Mouse (Mus musculus) skeletal muscle tissue, adult 2 months (tissue): ENCODE data around the gene Cadps2.

Experiments
- DNase-seq: peaks from one replicate; pipeline ENCODE4 v3.0.0-alpha.2; 2012; ENCODE audit warnings: low read depth, low spot score

The Cadps2 gene

DNA sequence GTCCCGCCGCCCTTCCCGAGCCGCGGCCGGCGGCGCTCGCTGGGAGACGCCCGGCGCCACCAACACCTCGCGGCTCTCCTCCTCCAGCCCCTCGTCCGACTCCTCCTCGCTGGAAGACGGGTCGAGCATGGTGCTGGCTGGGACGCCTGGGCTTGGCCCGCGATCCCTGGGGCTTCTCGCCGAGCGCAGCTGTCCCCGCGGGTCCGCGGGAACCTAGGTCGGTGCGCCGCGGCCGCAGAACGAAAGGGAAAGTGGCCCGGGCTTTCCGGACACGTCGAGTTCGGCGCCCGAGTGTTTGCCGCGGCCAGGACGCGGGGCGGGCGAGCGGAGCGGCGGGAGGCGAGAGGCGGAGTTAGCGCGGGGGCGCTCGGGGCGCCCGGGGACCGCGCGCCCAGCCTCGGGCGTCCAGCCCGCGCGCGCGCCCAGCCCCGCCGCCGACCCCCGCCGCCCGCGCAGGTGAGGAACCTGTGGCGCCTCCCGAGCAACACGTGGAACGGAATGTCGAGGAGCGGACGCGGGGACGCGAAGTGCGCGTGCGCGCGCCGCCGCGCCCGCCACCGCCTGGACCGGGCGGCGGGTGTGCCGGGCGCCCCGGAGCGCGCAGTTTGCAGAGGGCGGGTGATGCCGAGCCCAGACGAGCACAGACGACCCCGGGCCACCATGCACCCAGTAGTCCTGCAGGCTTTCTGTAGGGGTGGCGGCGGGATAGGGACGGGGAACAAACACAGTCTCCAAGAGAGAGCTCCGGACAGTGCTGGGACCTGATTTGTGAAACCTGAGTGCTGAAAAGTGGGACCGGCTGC lies at the start of gene Cadps2:
Gene Cadps2 (minus strand): TSS at position 413 of the 803 bp plus-strand sequence.
- DNase-seq: no peak

DNA sequence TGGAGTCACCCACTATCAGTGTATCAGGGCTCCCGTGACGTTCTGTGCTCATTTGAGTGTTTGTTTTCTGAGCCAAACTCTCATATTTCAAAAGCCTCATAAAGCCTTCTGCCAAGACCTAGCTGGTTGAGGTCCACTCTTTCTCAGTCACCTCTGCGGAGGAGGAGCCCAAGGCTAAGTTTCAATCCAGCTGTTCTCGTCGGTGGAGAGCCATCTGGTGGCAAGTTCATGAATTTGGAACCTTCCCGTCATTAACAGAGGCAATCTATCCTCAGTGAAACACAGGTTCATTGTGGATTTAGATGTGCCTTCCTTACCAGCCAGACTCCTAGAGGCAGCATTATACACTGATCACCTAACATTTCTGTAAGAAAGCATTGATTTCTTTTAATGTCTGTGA lies 47.2 kb upstream of the Cadps2 start:
- no peak for DNase-seq

DNA sequence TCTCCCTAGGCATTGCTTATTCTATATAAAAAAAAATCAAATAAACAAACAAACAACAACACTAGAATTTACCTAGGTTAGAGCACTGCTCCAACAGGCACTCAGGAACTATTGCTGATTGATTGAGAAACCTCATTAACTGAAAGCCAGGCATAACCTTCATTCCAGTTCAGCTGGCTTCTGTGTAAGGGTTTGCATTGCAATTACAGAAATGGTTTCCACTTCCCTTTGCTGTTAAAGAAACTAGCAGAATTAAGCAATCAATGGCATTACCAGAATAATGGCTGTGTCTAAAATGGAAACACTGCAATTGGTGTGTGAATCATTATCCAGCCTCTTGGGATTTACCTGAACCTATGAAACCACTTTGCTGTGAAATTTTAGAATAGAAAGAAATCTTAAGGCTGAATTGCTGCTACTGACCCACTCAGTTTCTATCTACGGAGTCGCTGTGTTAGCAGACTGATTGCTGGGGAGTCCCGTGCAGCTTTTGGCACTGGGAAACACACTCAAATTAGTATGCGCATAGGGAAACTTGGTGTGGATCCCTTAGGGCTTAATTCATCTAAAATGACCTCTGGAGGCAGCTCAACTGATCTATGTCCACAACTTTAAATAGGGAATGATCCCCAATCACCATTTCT lies 37.7 kb upstream of the Cadps2 start:
- no peak for DNase-seq

DNA sequence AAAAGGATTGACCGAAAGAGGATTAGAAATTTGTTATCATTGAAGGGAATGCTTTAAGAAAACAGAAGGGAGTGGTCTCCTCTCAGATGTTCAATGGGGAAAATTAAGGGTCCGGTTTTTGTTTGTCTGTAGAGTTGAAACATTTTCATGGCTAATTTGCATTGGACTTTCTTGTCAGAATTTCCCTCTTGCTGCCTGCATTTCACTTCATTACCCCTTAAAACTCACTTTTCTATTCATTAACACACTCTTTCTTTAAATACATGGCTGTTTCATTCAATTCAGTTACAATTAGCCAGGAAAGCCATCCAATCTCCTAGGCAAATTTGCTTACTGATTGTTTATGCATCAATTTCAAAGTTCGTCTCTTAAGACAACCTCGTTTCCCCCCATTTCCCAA lies 37.1 kb upstream of the Cadps2 start:
- DNase-seq: no peak

DNA sequence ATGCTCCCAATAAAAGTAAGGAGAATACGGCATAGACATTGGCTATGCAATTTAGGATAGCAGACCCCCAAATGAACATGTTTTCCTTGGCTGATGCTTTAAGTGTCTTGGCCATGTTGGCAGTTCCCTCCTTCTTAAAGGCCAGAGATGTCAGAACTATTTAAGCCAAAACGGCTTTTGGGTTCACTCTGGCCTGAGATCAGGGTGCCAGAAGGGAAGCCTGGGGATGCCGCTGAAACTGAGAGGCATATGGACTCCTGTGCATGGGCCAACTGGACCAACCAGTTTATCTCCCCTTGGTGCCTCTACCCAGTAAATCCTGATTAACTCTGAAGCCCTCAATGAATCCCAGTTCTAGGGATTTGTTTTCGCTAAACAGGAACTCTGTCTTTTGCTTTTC lies 34.6 kb upstream of the Cadps2 start:
- DNase-seq: no peak

DNA sequence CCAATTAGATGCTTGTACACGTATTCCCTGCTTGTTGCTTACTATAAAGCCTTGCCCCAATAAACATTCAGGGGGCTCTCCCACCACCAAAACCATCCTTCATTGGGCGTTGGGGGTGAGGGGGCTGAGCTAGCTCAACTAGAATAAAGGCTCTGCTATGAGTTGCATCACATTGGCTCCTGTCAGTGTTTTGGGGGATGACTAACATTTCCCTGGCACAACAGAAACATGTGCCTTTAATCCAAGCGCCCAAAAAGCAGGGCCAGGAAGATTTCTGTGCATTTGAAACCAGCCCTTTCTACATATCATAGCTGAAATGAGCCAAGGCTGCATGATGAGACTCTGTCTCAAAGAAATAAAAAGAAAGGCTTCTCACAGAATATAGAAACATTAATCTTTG lies 34.0 kb upstream of the Cadps2 start:
- no peak for DNase-seq

DNA sequence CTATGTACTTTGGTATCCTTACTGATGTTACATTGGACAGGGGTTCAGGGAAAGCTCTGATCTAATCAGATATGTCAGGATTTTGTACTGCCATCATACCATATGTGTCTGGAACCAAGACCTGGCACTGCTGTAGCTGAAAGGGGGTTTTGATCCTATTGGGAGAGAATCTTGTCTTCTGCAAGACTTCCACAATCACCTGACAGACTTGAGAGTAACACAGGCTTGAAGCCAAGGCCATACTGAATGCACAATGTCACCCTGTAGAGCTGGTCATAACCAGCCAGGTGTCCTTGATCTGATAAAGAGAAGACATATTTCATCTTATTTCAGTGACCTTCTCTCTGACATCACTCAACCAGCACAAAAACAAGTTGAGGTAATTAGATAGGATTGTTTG lies 30.8 kb upstream of the Cadps2 start:
- no peak for DNase-seq

DNA sequence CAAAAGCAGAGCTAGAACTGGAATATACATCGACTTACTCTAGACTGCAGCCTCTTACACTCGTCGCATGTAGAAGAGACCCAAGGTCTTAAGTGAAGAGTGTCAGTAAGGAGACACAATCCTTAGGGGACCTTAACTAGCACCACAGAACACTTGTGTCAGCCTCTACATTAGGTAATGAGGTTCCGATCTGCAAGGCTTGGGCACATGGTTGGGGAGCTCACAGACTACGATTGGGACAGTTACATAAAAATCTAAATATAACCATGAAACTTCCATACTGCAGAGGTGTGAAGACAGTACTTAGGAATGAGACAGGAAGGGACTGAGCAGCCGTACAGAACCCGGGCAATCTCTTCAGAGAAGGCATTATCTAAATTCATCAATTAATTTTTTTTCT lies 27.1 kb upstream of the Cadps2 start:
- no peak for DNase-seq

DNA sequence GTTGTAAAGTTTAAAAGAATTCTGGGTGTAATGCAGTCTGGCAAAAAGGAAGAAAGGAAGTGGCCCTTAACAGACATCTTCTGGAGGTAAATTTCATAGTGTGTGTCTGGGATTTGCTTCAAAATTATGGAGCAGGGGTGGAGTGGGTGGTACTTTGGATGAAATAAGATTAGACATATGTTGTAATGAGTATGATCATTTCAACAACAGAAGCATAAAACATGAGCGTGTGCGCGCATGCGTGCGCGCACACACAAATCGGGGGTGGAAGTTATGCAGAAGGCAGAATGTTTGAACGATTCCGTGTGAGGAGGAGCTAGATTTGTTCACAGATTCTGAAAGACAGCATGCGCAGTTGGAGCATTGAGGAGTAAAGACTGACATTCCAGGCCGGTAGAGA lies 14.2 kb upstream of the Cadps2 start:
- DNase-seq: no peak

DNA sequence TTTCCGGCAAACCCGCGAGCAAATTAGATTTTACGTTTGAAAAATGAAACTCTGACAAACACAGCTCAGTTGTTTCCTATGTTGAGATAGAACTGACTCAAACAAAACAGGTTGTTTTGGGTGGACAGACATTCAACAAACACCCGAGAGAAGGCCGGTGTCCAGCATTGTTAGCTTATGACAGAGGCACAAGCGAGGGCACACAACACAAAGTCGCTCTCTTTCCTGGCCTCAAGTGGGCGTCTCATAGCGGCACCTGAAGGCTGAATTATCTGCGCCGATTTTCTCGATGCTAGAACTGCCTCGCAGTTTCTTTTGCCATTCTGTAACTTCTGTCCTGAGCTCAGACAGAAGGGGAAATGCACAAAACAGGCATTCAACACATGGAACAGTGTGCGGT lies 780 bp upstream of the Cadps2 start:
- no peak for DNase-seq

DNA sequence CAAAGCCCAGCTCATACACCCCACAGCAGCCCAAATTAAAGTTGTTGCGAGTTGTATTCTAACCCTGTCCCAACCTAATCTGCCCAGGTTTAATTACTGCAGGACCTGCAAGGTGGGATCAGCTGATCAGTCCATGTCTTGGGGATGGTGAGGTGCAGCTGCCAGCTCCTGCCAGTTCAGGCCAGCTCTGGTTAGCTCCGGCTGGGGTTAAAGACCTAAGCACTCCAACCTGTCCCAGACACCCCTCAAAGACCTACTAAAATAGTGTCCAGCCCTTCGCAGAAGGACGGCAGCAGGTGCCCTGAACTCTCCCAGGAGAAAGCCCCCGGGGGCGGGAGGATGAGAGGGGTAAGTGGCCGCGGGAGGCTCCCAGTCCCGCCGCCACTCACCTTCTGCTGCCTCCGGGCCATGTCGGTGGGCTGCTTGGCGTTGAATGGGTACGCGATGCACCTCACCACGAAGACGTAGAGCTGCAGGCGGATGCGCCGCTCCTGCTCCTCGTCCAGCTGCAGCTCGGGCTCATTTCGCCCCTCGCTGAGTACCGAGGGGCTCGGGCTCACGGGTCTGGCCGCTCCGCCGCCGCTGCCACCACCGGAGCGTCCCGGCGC lies 716 bp downstream of the Cadps2 start:
- no peak for DNase-seq

DNA sequence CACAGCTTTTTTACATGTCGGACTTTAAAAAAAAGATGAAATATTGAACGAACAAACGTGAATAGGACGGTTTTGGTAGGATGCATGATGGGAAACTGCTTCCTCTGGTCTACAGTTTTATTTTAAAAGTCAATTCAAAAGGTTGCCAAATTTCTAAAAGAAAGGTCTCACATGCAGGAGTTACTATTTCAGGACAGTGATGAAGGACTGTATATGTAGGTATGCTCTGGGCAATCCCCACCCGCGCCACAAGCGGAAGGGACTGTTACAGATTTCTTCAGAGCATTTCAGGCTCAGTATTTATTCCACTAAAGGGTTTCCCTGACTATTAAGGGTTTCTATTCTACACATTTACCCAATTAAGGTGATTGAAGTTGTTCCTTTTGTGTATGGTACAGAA lies 1.6 kb downstream of the Cadps2 start:
- no peak for DNase-seq

DNA sequence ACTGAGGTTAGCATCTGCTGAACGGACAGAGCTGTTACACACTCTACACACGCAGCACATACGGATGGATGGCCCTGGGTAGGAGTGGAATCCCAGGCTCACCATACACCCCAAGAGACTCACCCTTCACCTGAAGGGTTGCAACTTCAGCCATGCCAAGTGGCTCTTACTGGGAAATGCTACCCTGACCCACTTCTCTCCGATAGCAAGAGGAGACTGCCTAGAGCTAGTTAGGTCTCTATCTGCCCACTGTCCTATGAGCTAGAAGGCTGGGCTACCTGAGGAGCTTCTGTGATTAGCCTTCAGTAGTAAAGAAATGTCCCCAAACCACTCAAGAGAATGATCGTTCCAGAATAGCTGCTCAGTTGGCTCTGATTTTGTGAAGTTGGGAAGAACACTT lies 2.1 kb downstream of the Cadps2 start:
- no peak for DNase-seq

DNA sequence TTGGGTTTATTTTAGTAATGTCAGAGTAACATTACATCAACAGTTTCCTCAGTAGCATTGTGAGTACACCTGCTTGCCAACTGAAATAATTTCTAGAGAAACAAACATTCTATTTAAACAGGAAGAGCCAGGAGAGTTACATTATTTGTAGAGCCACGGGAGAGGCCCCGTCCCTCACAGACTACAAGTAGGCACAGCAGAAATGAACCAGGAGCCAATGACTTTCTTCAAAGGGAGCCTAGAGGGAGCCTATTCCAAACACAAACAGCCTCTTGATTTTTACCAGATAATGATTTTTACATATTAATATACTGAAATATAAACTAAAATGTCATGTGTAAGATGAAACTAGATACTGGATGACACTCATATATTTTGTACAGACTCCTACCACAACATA lies 2.5 kb downstream of the Cadps2 start:
- no peak for DNase-seq

DNA sequence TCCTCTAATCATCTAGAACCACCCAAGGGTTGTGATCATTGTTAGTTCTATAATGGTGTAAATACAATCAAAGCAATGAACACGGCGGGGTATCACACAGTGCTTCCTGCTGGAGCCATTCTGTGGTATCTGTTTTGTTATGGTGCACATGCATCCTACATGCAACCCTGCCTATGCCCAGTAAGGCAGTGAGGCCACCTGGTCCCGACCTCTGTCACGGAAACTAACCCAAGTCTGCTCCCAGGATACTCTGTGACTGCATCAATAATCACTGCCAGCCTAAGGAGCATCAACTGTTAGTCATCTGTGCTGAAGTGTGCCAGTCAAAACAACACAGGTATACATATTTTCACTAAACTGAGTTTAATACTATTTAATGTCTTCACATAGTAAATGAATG lies 3.7 kb downstream of the Cadps2 start:
- no peak for DNase-seq

DNA sequence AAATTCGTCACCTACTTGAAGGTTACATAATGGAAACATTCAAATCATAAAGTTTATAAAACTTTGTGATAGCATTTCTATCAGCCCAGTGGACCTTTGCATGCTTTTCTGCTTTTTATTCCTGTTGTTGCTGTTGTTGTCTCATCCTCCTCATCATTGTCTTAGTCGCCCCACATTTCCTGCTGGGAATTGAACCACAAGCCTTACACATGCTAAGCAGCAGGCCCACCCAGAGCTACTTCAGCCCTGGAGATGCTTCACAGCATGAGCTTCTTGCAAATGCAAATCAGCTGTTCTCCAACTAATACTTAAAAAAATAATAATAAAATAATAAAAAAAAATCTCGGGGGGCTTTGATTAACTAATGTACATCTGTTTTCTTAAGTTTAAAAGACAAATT lies 8.5 kb downstream of the Cadps2 start:
- DNase-seq: no peak

DNA sequence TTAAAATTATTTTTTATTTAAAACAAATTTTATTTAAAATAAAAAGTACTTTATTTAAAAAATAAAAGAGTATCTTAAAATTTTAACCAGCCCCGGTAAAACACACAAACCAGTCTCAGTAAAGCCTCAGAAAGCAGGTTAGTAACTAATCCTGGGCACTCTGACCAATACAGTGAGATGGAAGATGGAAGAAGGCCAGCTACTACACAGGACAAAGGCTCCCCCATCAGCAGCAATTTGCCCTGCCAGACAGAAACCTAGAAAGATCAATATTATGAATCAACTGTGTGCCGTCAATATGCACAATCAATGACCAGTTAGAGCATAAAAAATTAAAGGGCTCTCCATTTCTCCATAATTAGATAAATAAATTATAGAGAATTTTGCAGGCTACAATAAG lies 9.9 kb downstream of the Cadps2 start:
- DNase-seq: no peak

DNA sequence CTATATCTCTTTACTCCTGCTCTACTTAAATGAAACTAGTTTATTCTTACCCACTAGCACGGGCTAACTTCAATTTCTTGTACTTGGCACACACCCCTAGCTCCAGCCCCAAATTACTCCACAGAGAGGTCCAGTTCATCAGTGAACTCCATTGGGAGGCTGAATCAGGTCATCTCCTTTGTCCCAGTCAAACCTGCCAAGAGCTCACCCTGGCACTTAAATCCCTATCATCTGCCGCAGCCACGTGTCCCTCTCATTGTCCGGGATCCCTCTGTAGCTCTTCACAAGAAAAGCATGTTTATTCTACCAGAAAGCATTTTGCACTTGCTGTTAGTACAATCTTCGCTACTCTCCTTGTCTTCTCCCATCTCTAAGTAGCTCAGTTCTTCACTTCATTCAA lies 17.4 kb downstream of the Cadps2 start:
- DNase-seq: no peak

DNA sequence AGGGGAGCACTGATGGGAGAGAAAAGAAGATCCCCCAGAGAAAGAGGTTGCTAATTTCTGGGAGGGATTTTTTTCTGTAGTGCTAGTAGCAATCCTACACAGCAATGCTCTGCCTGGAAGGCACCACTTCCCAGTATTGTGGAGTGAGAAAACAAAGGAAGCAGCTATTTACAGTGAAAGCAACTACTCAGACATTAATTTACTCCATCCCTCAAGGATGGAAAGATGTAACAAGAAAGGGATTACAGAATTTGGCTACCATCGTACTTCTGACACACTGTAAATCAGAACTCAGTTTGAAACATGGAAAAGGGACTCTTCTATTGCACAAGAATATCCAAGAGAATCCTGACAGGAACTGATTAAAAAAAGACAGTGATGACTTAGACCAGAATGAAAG lies 29.1 kb downstream of the Cadps2 start:
- DNase-seq: no peak

DNA sequence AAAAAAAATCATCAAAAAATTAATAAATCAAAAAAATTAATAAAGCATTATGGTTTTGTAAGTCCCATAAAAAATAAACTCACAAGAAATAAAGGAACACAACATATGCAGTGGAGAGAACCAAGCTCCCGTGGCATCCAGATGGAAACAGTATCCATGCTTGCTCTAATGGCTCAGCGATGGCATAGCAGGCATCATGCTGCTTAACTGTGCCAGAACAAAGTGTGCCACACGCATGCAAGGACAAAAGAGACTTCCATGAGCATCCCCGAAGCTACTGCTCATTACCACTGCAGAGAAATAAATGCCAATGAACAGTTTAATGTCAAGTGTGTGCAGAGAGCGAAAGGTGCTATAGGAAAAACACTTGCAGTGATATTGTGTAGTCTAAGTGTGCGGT lies 29.9 kb downstream of the Cadps2 start:
- no peak for DNase-seq

DNA sequence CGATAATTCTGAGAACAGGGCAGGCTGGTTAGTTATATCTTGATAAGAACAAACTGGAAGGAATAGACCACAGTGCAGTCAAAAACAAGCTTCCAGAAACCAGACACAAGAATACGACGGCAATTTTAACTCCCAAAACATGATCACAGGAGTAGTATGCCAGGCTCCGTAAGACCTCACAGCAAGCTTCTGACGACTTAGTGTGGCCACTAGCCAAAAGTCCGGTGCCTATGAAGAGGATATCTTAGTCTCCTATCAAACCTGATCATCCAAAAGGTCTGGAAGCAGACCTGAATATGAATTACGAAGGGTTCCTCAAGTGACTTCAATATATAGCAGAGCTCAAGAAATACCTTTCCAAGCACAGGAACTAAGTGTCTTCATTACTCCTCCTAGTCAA lies 33.9 kb downstream of the Cadps2 start:
- no peak for DNase-seq

DNA sequence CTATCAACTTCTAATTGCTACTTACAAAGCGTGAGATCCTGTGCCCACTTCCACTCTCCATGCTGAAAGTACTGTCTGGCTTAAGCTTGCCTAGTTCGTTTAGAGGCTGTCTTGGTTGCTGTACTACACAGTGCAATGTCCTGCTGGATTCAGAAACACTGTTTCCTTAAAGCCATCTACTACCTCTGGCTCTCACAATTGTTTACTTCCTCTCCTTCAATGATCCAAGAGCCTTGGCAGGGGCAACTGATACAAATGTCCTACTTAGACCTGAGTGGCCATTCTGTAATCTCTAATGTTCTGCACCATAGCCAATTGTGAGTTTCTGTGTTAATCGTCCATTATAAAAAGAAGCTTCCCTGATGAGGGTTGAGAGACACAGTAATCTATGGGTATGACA lies 47.4 kb downstream of the Cadps2 start:
- DNase-seq: no peak

DNA sequence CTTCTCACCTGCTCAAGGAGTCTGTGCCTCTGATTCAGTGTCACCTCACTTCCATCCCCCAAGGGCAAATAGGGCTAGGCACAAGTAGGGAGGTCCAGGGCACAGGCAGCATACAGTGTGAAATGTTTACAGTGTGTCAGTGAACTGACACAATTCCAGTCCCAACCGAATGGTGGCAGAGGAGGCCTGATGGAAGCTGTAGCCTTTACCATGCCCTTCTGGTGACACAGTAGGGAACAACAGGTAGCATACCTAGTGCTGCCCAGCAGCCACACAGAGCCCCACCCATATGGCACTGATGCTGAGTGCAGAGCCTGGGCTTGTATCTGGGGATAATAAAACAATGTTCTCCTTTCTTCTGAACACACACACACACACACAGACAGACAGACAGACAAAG lies 61.6 kb downstream of the Cadps2 start:
- no peak for DNase-seq
